Mouse (Mus musculus): Measurements from ENCODE around the gene Tmx1.

The Tmx1 gene

GRCm38 (mm10) chr12:70452726-70453645 lies at the start of gene Tmx1:
Gene Tmx1 (plus strand): TSS chr12:70453095.
- peak; percentile 92 to 93 for DNase-seq (ENCODE audit: low spot score in 2 of 2)

GRCm38 (mm10) chr12:70404327-70404726 lies 48.6 kb upstream of the Tmx1 start:
- DNase-seq (ENCODE audit: low spot score in 2 of 2) = no peak

DNA sequence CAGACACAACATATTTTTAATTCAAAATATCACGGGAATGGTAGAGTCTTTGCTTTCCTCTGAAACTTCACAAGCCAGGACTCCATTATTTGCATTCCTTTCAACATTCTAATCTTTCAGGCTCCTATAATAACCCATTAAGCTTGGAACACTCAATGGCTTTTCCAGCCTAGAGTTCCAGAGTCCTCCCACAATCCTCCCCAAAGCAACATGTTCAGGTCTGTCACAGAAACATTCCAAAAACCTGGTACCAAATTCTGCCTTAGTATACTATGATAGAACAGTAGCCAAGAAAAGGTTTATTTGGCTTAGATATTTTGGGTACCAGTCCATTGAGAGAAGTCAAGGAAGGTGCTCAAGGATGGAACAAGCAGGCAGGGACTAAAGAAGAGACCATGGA lies 44.5 kb upstream of the Tmx1 start:
- no peak for DNase-seq (ENCODE audit: low spot score in 2 of 2)

GRCm38 (mm10) chr12:70409600-70409999 lies 43.3 kb upstream of the Tmx1 start:
- no peak for DNase-seq (ENCODE audit: low spot score in 2 of 2)

- no peak for DNase-seq (ENCODE audit: low spot score in 2 of 2)
These were observed 32.7 kb upstream of the Tmx1 start for GRCm38 (mm10) chr12:70420216-70420615.

GRCm38 (mm10) chr12:70421028-70421427 lies 31.9 kb upstream of the Tmx1 start:
- DNase-seq (ENCODE audit: low spot score in 2 of 2) = no peak

- no peak for DNase-seq (ENCODE audit: low spot score in 2 of 2)
These were observed 30.4 kb upstream of the Tmx1 start for GRCm38 (mm10) chr12:70422322-70423118.

GRCm38 (mm10) chr12:70427885-70428284 lies 25.0 kb upstream of the Tmx1 start:
- no peak for DNase-seq (ENCODE audit: low spot score in 2 of 2)

DNA sequence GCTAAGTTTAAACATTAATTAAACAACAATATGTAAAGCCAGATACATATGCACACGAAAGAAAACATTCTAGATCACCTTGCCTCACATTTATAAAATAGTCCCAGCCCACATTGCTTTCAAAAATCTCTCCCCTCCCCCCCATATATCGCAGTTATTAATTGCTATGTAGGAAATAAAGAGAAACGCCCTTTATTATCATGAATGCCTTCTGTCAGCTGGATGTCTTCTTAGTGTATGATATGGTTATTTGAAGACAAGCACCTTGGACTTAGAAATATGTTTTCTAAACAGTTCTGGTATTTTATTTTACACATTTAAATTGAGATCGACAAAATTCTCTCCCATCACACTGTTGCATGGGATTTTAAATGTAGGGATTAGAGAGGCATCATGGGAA lies 23.3 kb upstream of the Tmx1 start:
- no peak for DNase-seq (ENCODE audit: low spot score in 2 of 2)

- peak in 1 of 2 experiments; percentile 18 for DNase-seq (ENCODE audit: low spot score in 2 of 2)
These were observed 22.5 kb upstream of the Tmx1 start for GRCm38 (mm10) chr12:70430307-70430950.

- no peak for DNase-seq (ENCODE audit: low spot score in 2 of 2)
These were observed 21.5 kb upstream of the Tmx1 start for GRCm38 (mm10) chr12:70431428-70431827.

GRCm38 (mm10) chr12:70449961-70450360 lies 2.9 kb upstream of the Tmx1 start:
- DNase-seq (ENCODE audit: low spot score in 2 of 2) = no peak

DNA sequence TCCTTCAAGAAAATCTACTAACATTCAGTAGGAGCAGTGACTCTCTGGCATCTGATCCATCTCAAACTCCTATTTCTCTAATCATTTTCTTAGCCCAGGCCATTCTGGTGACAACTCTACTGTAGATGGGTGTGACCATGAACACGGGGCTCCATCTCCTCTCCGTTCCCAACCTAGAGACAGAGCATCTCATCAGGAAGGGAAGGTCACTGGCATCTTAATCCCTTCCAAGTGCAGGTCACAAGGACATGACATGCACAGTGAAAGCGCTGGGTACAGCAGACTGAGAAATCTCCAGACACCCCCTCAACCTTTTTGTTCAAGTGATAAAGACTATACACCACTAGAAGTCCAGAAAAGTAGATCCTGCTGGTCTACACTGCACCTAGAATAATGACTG lies 1.4 kb upstream of the Tmx1 start:
- DNase-seq (ENCODE audit: low spot score in 2 of 2) = no peak

DNA sequence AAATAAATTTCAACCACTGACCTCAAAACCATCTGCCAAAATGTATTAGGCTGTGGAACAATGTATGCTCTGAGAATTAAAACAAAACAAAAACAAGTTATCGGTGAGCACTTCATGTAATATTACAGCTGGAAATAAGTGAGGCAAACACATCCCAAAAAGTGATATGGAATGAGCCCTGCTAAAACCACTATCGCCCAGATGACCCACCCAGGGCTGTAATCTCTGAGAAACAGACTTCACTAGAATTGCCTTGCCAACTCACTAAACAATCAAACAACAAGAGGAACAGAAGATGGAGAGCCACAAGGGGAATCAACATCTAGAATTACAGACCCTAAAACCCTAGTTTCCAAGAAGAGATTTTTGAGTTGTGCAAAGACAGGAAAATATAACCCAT lies 752 bp upstream of the Tmx1 start:
- DNase-seq (ENCODE audit: low spot score in 2 of 2) = no peak

- no peak for DNase-seq (ENCODE audit: low spot score in 2 of 2)
These were observed 2.3 kb downstream of the Tmx1 start for GRCm38 (mm10) chr12:70455226-70455625.

DNA sequence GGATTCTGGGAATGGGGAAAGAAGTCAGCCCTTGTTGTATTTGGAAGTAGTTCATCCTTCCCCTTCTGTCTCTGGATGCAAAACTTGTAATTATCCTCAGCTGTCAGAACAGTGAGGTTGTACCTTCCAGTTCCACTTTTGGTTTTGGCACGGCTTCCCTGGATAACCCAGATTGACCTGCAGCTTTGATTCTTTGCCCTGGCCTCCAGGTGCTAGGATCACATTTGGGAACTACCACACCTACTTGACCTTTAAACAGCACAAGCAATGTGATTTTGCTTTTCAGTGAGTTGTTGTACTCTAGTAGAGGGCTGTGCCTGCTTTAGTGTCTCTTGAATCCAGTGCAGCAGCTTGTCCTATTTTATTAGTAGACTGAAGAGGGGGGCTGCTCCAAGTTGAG lies 6.7 kb downstream of the Tmx1 start:
- DNase-seq (ENCODE audit: low spot score in 2 of 2) = no peak

- no peak for DNase-seq (ENCODE audit: low spot score in 2 of 2)
These were observed 11.1 kb downstream of the Tmx1 start for GRCm38 (mm10) chr12:70464016-70464415.

DNA sequence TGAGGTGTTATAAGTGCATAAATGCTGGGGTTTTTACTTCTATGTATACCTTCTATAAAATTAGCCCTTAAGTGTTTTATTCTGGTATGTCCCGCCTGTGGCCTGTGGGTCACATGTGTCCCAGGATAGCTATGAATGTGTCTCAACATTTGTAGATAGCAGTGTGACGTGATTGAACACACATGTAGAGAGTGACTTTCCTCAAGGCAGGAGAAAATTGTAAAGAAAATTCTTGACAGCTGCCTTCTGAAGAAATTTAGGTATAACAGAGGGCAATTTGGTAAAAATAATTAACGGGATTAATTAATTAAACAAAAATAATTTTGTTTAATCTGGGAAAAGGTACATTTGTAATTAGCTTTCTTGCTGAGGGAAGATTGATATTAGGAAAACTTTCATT lies 22.4 kb downstream of the Tmx1 start:
- no peak for DNase-seq (ENCODE audit: low spot score in 2 of 2)

GRCm38 (mm10) chr12:70476884-70477576 lies 24.1 kb downstream of the Tmx1 start:
- DNase-seq (ENCODE audit: low spot score in 2 of 2) = no peak

- DNase-seq (ENCODE audit: low spot score in 2 of 2) = peak; percentile 16 to 36
These were observed 24.8 kb downstream of the Tmx1 start for GRCm38 (mm10) chr12:70477593-70478287.

DNA sequence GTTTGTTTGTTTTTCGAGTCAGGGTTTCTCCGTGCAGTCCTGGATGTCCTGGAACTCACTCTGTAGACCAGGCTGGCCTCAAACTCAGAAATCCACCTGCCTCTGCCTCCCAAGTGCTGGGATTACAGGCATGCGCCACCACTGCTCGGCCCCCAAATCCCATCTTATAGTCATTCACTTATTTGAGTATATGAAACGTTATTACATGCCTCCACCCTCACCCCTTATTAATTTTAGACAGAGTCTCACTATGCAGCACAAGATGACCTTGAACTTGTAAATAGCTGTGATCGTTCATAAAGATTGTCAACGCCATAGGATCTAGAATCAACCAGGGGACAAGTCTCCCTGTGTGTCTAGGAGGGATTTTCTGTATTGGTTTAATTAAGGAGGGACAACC lies 33.1 kb downstream of the Tmx1 start:
- DNase-seq (ENCODE audit: low spot score in 2 of 2) = no peak

Data from natural killer cell, adult 2 months (primary cell).